Mouse (Mus musculus): ENCODE measurements around the gene St13. TPM values are rescaled to one million over a fixed set of nuclear protein-coding genes. Genes with fewer than 3 reads are reported as not detected.

Gene St13
- polyA plus RNA-seq, 1 experiment from 2014 or later = 192 TPM

GRCm38 (mm10) chr15:81358943-81359342, 40.9 kb downstream of the St13 start:
- Histone ChIP-seq H3K36me3 (ENCODE audit: insufficient read depth, low read length) (peaks cover 11% of the 10 kb centered on the region; the same call in 1 of the 2 replicates), H3K9me3 (ENCODE audit: low read length) (no peaks in the 10 kb centered on the region), H3K27me3 (ENCODE audit: insufficient read depth, low read length) (no peaks in the 10 kb centered on the region), H3K27ac (ENCODE audit: low read length) (peak overlapping the region; percentile 76; the same call in 1 of the 2 replicates), H3K4me3 (ENCODE audit: low read length) (peak overlapping the region; percentile 77), H3K9ac (replicated peaks; ENCODE audit: low read length) (no peak overlapping the region), H3K4me2 (replicated peaks; ENCODE audit: low read depth, low read length) (peak overlapping the region; percentile 89), H3K4me1 (ENCODE audit: insufficient read depth, low read length) (peaks cover 38% of the 10 kb centered on the region)
- no peak for ATAC-seq (ENCODE audit: low FRiP score, low TSS enrichment)
- 47% methylated on average over 3 of the region's 3 CpGs for WGBS

- Histone ChIP-seq H3K4me2 (replicated peaks; ENCODE audit: low read depth, low read length) (no peak overlapping the region), H3K27ac (ENCODE audit: low read length) (no peak overlapping the region; the same call in 1 of the 2 replicates), H3K27me3 (ENCODE audit: insufficient read depth, low read length) (no peaks in the 10 kb centered on the region), H3K4me3 (ENCODE audit: low read length) (no peak overlapping the region), H3K9ac (replicated peaks; ENCODE audit: low read length) (no peak overlapping the region), H3K9me3 (ENCODE audit: low read length) (no peaks in the 10 kb centered on the region), H3K4me1 (ENCODE audit: insufficient read depth, low read length) (peaks cover 38% of the 10 kb centered on the region), H3K36me3 (ENCODE audit: insufficient read depth, low read length) (0 out of 2 replicates have a peak, but pooled peaks cover 4% of the 10 kb centered on the region)
- 33% methylated on average over 5 of the region's 5 CpGs for WGBS
- no peak for ATAC-seq (ENCODE audit: low FRiP score, low TSS enrichment)
Measured at GRCm38 (mm10) chr15:81356946-81357345, 42.9 kb downstream of the St13 start.

- ATAC-seq (ENCODE audit: low FRiP score, low TSS enrichment) = no peak
- 62% methylated on average over 3 of the region's 3 CpGs for WGBS
- Histone ChIP-seq H3K4me3 (ENCODE audit: low read length) (no peak overlapping the region), H3K9me3 (ENCODE audit: low read length) (no peaks in the 10 kb centered on the region), H3K4me2 (replicated peaks; ENCODE audit: low read depth, low read length) (no peak overlapping the region), H3K36me3 (ENCODE audit: insufficient read depth, low read length) (0 out of 2 replicates have a peak, but pooled peaks cover 4% of the 10 kb centered on the region), H3K9ac (replicated peaks; ENCODE audit: low read length) (no peak overlapping the region), H3K27me3 (ENCODE audit: insufficient read depth, low read length) (no peaks in the 10 kb centered on the region), H3K4me1 (ENCODE audit: insufficient read depth, low read length) (peaks cover 28% of the 10 kb centered on the region), H3K27ac (ENCODE audit: low read length) (no peak overlapping the region)
Measured at GRCm38 (mm10) chr15:81355146-81355761, 44.6 kb downstream of the St13 start.

- 0 out of 2 replicates have a peak, but pooled peaks cover 4% of the 10 kb centered on the region for H3K36me3 ChIP-seq (ENCODE audit: insufficient read depth, low read length)
- no peaks in the 10 kb centered on the region for H3K27me3 ChIP-seq (ENCODE audit: insufficient read depth, low read length)
- no peak overlapping the region for H3K4me2 ChIP-seq (replicated peaks; ENCODE audit: low read depth, low read length)
- H3K27ac ChIP-seq (ENCODE audit: low read length) = no peak overlapping the region
- H3K4me1 ChIP-seq (ENCODE audit: insufficient read depth, low read length) = peaks cover 10% of the 10 kb centered on the region; the same call in 1 of the 2 replicates
- WGBS = 64% methylated on average over 1 of the region's 1 CpGs
- ATAC-seq (ENCODE audit: low FRiP score, low TSS enrichment) = no peak
- no peaks in the 10 kb centered on the region for H3K9me3 ChIP-seq (ENCODE audit: low read length)
- H3K9ac ChIP-seq (replicated peaks; ENCODE audit: low read length) = no peak overlapping the region
- H3K4me3 ChIP-seq (ENCODE audit: low read length) = no peak overlapping the region
Measured at GRCm38 (mm10) chr15:81352638-81353037, 47.2 kb downstream of the St13 start.

- Histone ChIP-seq H3K27me3 (ENCODE audit: insufficient read depth, low read length) (no peaks in the 10 kb centered on the region), H3K4me1 (ENCODE audit: insufficient read depth, low read length) (no peaks in the 10 kb centered on the region), H3K4me3 (ENCODE audit: low read length) (no peak overlapping the region), H3K36me3 (ENCODE audit: insufficient read depth, low read length) (0 out of 2 replicates have a peak, but pooled peaks cover 2% of the 10 kb centered on the region), H3K27ac (ENCODE audit: low read length) (no peak overlapping the region), H3K4me2 (replicated peaks; ENCODE audit: low read depth, low read length) (no peak overlapping the region), H3K9me3 (ENCODE audit: low read length) (no peaks in the 10 kb centered on the region), H3K9ac (replicated peaks; ENCODE audit: low read length) (no peak overlapping the region)
- WGBS = 75% methylated on average over 1 of the region's 1 CpGs
- ATAC-seq (ENCODE audit: low FRiP score, low TSS enrichment) = no peak
Measured at GRCm38 (mm10) chr15:81350401-81350800, 49.5 kb downstream of the St13 start.

GRCm38 (mm10) chr15:81348366-81348765, 51.5 kb downstream of the St13 start:
- WGBS = 54% methylated on average over 2 of the region's 2 CpGs

GRCm38 (mm10) chr15:81347466-81347865, 52.4 kb downstream of the St13 start:
- H3K4me3 ChIP-seq (ENCODE audit: low read length) = no peak overlapping the region

More at GRCm38 (mm10) chr15:81348366-81348765, 51.5 kb downstream of the St13 start:
- Histone ChIP-seq H3K4me1 (ENCODE audit: insufficient read depth, low read length) (no peaks in the 10 kb centered on the region), H3K9ac (replicated peaks; ENCODE audit: low read length) (no peak overlapping the region), H3K36me3 (ENCODE audit: insufficient read depth, low read length) (0 out of 2 replicates have a peak, but pooled peaks cover 3% of the 10 kb centered on the region), H3K27ac (ENCODE audit: low read length) (no peak overlapping the region), H3K4me2 (replicated peaks; ENCODE audit: low read depth, low read length) (no peak overlapping the region), H3K27me3 (ENCODE audit: insufficient read depth, low read length) (no peaks in the 10 kb centered on the region), H3K9me3 (ENCODE audit: low read length) (no peaks in the 10 kb centered on the region), H3K4me3 (ENCODE audit: low read length) (no peak overlapping the region)
- no peak for ATAC-seq (ENCODE audit: low FRiP score, low TSS enrichment)

GRCm38 (mm10) chr15:81341426-81341825, 58.5 kb downstream of the St13 start:
- H3K4me3 ChIP-seq (ENCODE audit: low read length) = no peak overlapping the region

More at GRCm38 (mm10) chr15:81347466-81347865, 52.4 kb downstream of the St13 start:
- Histone ChIP-seq H3K36me3 (ENCODE audit: insufficient read depth, low read length) (0 out of 2 replicates have a peak, but pooled peaks cover 3% of the 10 kb centered on the region), H3K4me2 (replicated peaks; ENCODE audit: low read depth, low read length) (no peak overlapping the region), H3K9me3 (ENCODE audit: low read length) (no peaks in the 10 kb centered on the region), H3K4me1 (ENCODE audit: insufficient read depth, low read length) (no peaks in the 10 kb centered on the region), H3K27ac (ENCODE audit: low read length) (no peak overlapping the region), H3K9ac (replicated peaks; ENCODE audit: low read length) (no peak overlapping the region), H3K27me3 (ENCODE audit: insufficient read depth, low read length) (no peaks in the 10 kb centered on the region)
- ATAC-seq (ENCODE audit: low FRiP score, low TSS enrichment) = no peak
- WGBS = 95% methylated on average over 2 of the region's 2 CpGs

GRCm38 (mm10) chr15:81339158-81339557, 60.7 kb downstream of the St13 start:
- no peak overlapping the region for H3K9ac ChIP-seq (replicated peaks; ENCODE audit: low read length)
- H3K4me1 ChIP-seq (ENCODE audit: insufficient read depth, low read length) = no peaks in the 10 kb centered on the region
- H3K9me3 ChIP-seq (ENCODE audit: low read length) = no peaks in the 10 kb centered on the region
- no peak overlapping the region for H3K4me2 ChIP-seq (replicated peaks; ENCODE audit: low read depth, low read length)
- no peaks in the 10 kb centered on the region for H3K27me3 ChIP-seq (ENCODE audit: insufficient read depth, low read length)
- no peak overlapping the region for H3K4me3 ChIP-seq (ENCODE audit: low read length)
- H3K36me3 ChIP-seq (ENCODE audit: insufficient read depth, low read length) = peaks cover 38% of the 10 kb centered on the region
- 96% methylated on average over 3 of the region's 3 CpGs for WGBS
- no peak overlapping the region for H3K27ac ChIP-seq (ENCODE audit: low read length)
- no peak for ATAC-seq (ENCODE audit: low FRiP score, low TSS enrichment)

More at GRCm38 (mm10) chr15:81341426-81341825, 58.5 kb downstream of the St13 start:
- Histone ChIP-seq H3K27ac (ENCODE audit: low read length) (no peak overlapping the region), H3K36me3 (ENCODE audit: insufficient read depth, low read length) (peaks cover 30% of the 10 kb centered on the region; the same call in 1 of the 2 replicates), H3K4me2 (replicated peaks; ENCODE audit: low read depth, low read length) (no peak overlapping the region), H3K4me1 (ENCODE audit: insufficient read depth, low read length) (no peaks in the 10 kb centered on the region), H3K9me3 (ENCODE audit: low read length) (no peaks in the 10 kb centered on the region), H3K9ac (replicated peaks; ENCODE audit: low read length) (no peak overlapping the region), H3K27me3 (ENCODE audit: insufficient read depth, low read length) (no peaks in the 10 kb centered on the region)
- 97% methylated on average over 2 of the region's 2 CpGs for WGBS
- no peak for ATAC-seq (ENCODE audit: low FRiP score, low TSS enrichment)

GRCm38 (mm10) chr15:81336466-81336865, 63.4 kb downstream of the St13 start:
- H3K4me1 ChIP-seq (ENCODE audit: insufficient read depth, low read length) = no peaks in the 10 kb centered on the region
- peaks cover 51% of the 10 kb centered on the region for H3K36me3 ChIP-seq (ENCODE audit: insufficient read depth, low read length)
- no peak overlapping the region for H3K4me3 ChIP-seq (ENCODE audit: low read length)
- H3K9me3 ChIP-seq (ENCODE audit: low read length) = no peaks in the 10 kb centered on the region
- H3K9ac ChIP-seq (replicated peaks; ENCODE audit: low read length) = no peak overlapping the region
- H3K4me2 ChIP-seq (replicated peaks; ENCODE audit: low read depth, low read length) = no peak overlapping the region
- no peak overlapping the region for H3K27ac ChIP-seq (ENCODE audit: low read length)
- 78% methylated on average over 5 of the region's 5 CpGs for WGBS
- no peak for ATAC-seq (ENCODE audit: low FRiP score, low TSS enrichment)
- no peaks in the 10 kb centered on the region for H3K27me3 ChIP-seq (ENCODE audit: insufficient read depth, low read length)

Data from kidney, embryonic 16.5 days (tissue).